Mouse (Mus musculus): ENCODE results near the gene Jade1. TPM values are rescaled to one million over a fixed set of nuclear protein-coding genes. Genes with fewer than 3 reads are reported as not detected.

The Jade1 gene
- total and polyA plus RNA-seq, 2 experiments from 2014 or later, result 13.9 to 16.8 TPM

DNA sequence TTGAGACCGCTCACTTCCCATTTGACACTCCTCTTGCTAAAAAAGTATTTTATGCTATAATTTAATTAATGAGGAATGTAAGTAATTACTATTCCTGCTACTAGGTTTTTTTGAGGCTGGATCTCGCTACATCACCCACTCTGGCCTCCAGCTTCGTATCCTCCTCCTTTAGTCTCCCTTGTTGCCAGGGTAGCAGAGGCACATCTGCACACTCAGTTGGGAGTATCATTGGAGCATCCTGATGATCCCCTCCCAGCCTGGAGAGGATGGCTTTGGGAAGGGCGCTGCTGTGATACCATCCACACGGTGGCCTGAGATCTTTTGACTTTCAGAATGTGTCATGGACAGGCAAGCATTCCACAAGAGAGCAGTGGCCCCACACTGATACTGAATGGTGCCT lies 30.0 kb downstream of the Jade1 start:
- Histone ChIP-seq H3K27me3 (ENCODE audit: control insufficient read depth, insufficient read depth, low read length) (no peaks in the 10 kb centered on the region), H3K4me3 (ENCODE audit: low read depth, low read length) (no peak overlapping the region), H3K27ac (ENCODE audit: low read depth) (no peak overlapping the region), H3K9ac (replicated peaks; ENCODE audit: low read depth, low read length) (no peak overlapping the region), H3K9me3 (replicated peaks; ENCODE audit: control insufficient read depth, low read length) (no peaks in the 10 kb centered on the region), H3K4me2 (ENCODE audit: low read depth, low read length) (no peak overlapping the region), H3K4me1 (ENCODE audit: control insufficient read depth, insufficient read depth) (peaks cover 26% of the 10 kb centered on the region), H3K36me3 (replicated peaks; ENCODE audit: control insufficient read depth, insufficient read depth, low read length) (0 out of 2 replicates have a peak, but pooled peaks cover 8% of the 10 kb centered on the region)
- ATAC-seq (ENCODE audit: insufficient read depth, low read depth) (no peak), DNase-seq (ENCODE audit: low spot score) (no peak)
- WGBS, result 75% methylated on average over 5 of the region's 5 CpGs
- no peak for TF ChIP-seq EP300 (IDR thresholded peaks at IDR 0.05; ENCODE audit: low read depth)

DNA sequence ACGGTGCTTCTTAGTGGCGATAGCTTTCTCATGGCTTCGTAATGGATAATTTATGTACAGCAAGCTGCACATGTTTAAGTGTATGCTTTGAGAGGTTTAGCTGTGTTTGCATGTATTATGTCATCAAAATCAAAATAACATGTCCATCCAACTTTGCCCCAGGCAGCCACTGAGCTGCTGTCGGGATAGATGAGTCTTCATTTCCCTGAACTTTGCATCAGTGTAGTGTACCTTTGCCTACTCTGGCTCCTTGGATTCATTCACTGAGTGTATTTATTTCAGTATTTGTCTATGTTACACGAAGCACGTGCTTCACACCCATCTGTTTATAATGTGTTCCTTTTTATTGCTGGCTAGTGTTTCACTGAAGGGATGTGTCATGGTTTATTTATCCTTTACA lies 30.8 kb downstream of the Jade1 start:
- H3K4me1 ChIP-seq (ENCODE audit: control insufficient read depth, insufficient read depth), result peaks cover 25% of the 10 kb centered on the region

DNA sequence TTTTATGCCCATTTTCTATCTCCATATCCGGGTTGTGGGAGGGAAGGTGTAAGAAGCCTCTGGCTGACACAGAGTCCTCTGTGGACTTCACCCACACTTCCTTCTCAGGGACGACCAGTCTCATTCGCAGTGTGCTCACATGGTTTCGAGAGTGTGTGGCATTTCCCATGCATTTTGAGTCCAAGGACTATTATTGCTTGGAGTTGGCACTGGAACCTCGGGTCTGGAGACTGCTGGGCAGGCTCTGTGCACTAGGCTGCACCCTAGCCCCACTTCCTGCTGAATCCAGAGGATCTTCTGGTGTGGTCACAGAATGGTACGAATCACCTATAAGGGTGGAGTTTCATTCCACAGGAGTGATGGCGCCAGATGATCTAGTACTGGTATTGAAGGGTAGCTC lies 31.4 kb downstream of the Jade1 start:
- Histone ChIP-seq H3K36me3 (replicated peaks; ENCODE audit: control insufficient read depth, insufficient read depth, low read length) (peaks cover 10% of the 10 kb centered on the region; the same call in 1 of the 2 replicates), H3K9me3 (replicated peaks; ENCODE audit: control insufficient read depth, low read length) (no peaks in the 10 kb centered on the region), H3K9ac (replicated peaks; ENCODE audit: low read depth, low read length) (no peak overlapping the region), H3K27me3 (ENCODE audit: control insufficient read depth, insufficient read depth, low read length) (no peaks in the 10 kb centered on the region), H3K4me3 (ENCODE audit: low read depth, low read length) (no peak overlapping the region), H3K4me2 (ENCODE audit: low read depth, low read length) (no peak overlapping the region), H3K4me1 (ENCODE audit: control insufficient read depth, insufficient read depth) (peaks cover 31% of the 10 kb centered on the region), H3K27ac (ENCODE audit: low read depth) (peak overlapping the region; percentile 40)
- ATAC-seq (ENCODE audit: insufficient read depth, low read depth) (no peak), DNase-seq (ENCODE audit: low spot score) (no peak)
- 61% methylated on average over 7 of the region's 7 CpGs for WGBS
- TF ChIP-seq CTCF (IDR thresholded peaks at IDR 0.05; ENCODE audit: low read depth) (no peak), EP300 (IDR thresholded peaks at IDR 0.05; ENCODE audit: low read depth) (no peak)

More for the DNA sequence above, 30.8 kb downstream of the Jade1 start:
- H3K27me3 ChIP-seq (ENCODE audit: control insufficient read depth, insufficient read depth, low read length), result no peaks in the 10 kb centered on the region
- TF ChIP-seq EP300 (IDR thresholded peaks at IDR 0.05; ENCODE audit: low read depth) (no peak), CTCF (IDR thresholded peaks at IDR 0.05; ENCODE audit: low read depth) (no peak)
- H3K36me3 ChIP-seq (replicated peaks; ENCODE audit: control insufficient read depth, insufficient read depth, low read length), result 0 out of 2 replicates have a peak, but pooled peaks cover 10% of the 10 kb centered on the region
- H3K4me3 ChIP-seq (ENCODE audit: low read depth, low read length), result no peak overlapping the region
- H3K9ac ChIP-seq (replicated peaks; ENCODE audit: low read depth, low read length), result no peak overlapping the region
- H3K9me3 ChIP-seq (replicated peaks; ENCODE audit: control insufficient read depth, low read length), result no peaks in the 10 kb centered on the region
- no peak overlapping the region for H3K27ac ChIP-seq (ENCODE audit: low read depth)
- no peak overlapping the region for H3K4me2 ChIP-seq (ENCODE audit: low read depth, low read length)
- 87% methylated on average over 6 of the region's 6 CpGs for WGBS
- DNase-seq (ENCODE audit: low spot score) (no peak), ATAC-seq (ENCODE audit: insufficient read depth, low read depth) (no peak)

GRCm38 (mm10) chr3:41587588-41587987 lies 32.1 kb downstream of the Jade1 start:
- H3K36me3 ChIP-seq (replicated peaks; ENCODE audit: control insufficient read depth, insufficient read depth, low read length), result peaks cover 10% of the 10 kb centered on the region; the same call in 1 of the 2 replicates
- ATAC-seq (ENCODE audit: insufficient read depth, low read depth) (peak; percentile 44), DNase-seq (ENCODE audit: low spot score) (no peak)
- H3K4me2 ChIP-seq (ENCODE audit: low read depth, low read length), result no peak overlapping the region
- H3K27me3 ChIP-seq (ENCODE audit: control insufficient read depth, insufficient read depth, low read length), result no peaks in the 10 kb centered on the region
- TF ChIP-seq EP300 (IDR thresholded peaks at IDR 0.05; ENCODE audit: low read depth) (no peak), CTCF (IDR thresholded peaks at IDR 0.05; ENCODE audit: low read depth) (no peak)
- H3K27ac ChIP-seq (ENCODE audit: low read depth), result peak overlapping the region; percentile 40
- no peak overlapping the region for H3K9ac ChIP-seq (replicated peaks; ENCODE audit: low read depth, low read length)
- WGBS, result 31% methylated on average over 6 of the region's 6 CpGs
- H3K9me3 ChIP-seq (replicated peaks; ENCODE audit: control insufficient read depth, low read length), result no peaks in the 10 kb centered on the region
- no peak overlapping the region for H3K4me3 ChIP-seq (ENCODE audit: low read depth, low read length)
- H3K4me1 ChIP-seq (ENCODE audit: control insufficient read depth, insufficient read depth), result peaks cover 32% of the 10 kb centered on the region

DNA sequence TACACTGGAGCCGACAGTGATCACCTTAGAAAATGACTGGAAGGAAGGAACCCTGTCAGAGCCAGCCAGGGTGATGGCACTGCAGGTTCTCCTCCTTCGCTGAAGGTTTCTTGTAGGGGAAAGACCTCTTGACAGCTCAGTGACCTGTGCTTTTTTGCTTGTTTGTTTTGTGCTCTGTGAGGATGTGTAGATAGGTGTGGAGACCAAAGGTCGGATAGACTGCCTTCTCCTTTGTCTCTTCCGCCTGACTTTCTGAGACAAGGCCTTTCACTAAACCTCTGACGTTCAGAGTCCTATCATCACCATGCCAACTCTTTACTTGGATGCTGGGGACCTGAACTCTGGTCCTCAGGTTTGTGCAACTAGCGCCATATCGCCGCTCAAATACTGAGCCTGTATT lies 33.0 kb downstream of the Jade1 start:
- ATAC-seq (ENCODE audit: insufficient read depth, low read depth), result no peak
- H3K27me3 ChIP-seq (ENCODE audit: control insufficient read depth, insufficient read depth, low read length), result no peaks in the 10 kb centered on the region
- H3K4me1 ChIP-seq (ENCODE audit: control insufficient read depth, insufficient read depth), result peaks cover 32% of the 10 kb centered on the region
- H3K4me3 ChIP-seq (ENCODE audit: low read depth, low read length), result no peak overlapping the region
- no peak for DNase-seq (ENCODE audit: low spot score)
- no peak overlapping the region for H3K9ac ChIP-seq (replicated peaks; ENCODE audit: low read depth, low read length)
- no peak overlapping the region for H3K27ac ChIP-seq (ENCODE audit: low read depth)
- no peak overlapping the region for H3K4me2 ChIP-seq (ENCODE audit: low read depth, low read length)
- no peak for TF ChIP-seq EP300 (IDR thresholded peaks at IDR 0.05; ENCODE audit: low read depth)
- no peak for TF ChIP-seq CTCF (IDR thresholded peaks at IDR 0.05; ENCODE audit: low read depth)
- peaks cover 12% of the 10 kb centered on the region; the same call in 1 of the 2 replicates for H3K36me3 ChIP-seq (replicated peaks; ENCODE audit: control insufficient read depth, insufficient read depth, low read length)
- 83% methylated on average over 8 of the region's 8 CpGs for WGBS
- H3K9me3 ChIP-seq (replicated peaks; ENCODE audit: control insufficient read depth, low read length), result no peaks in the 10 kb centered on the region

DNA sequence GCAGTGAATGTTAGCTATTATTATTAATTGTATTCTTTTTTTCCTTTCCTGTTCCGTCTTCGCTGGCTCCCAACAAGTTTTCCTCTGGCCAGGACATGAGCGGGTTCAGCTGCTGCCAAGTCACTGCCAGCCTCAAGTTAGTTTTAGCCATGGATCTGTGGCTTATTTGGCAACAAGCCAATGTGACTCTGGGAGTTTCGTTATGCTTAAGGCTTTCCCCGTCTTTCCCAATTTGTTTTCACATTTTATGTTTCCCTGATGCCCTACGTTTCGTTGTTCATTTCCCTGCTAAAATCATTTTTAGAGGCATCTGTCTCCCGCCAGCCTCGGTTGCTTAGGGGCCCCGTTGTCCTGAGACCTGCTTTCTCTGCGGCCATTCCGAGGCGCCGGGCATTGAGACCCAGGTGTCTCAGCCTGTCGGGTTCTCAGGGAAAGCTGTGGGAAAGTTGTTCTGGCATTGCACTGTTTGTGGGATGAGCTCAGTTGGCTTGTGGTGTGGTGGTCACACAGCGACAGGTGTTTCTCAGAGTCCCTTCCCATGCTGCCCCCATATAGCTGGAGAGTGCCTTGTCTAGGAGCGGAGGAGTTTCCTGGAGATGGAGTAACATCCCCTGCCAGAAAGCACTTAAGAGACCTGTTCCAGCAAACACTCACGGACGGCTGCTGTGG lies 33.8 kb downstream of the Jade1 start:
- H3K4me1 ChIP-seq (ENCODE audit: control insufficient read depth, insufficient read depth), result peaks cover 32% of the 10 kb centered on the region

More for the DNA sequence above, 33.8 kb downstream of the Jade1 start:
- TF ChIP-seq CTCF (IDR thresholded peaks at IDR 0.05; ENCODE audit: low read depth) (no peak), EP300 (IDR thresholded peaks at IDR 0.05; ENCODE audit: low read depth) (no peak)
- Histone ChIP-seq H3K36me3 (replicated peaks; ENCODE audit: control insufficient read depth, insufficient read depth, low read length) (peaks cover 21% of the 10 kb centered on the region; the same call in 1 of the 2 replicates), H3K9me3 (replicated peaks; ENCODE audit: control insufficient read depth, low read length) (no peaks in the 10 kb centered on the region), H3K9ac (replicated peaks; ENCODE audit: low read depth, low read length) (no peak overlapping the region), H3K4me3 (ENCODE audit: low read depth, low read length) (no peak overlapping the region), H3K27me3 (ENCODE audit: control insufficient read depth, insufficient read depth, low read length) (no peaks in the 10 kb centered on the region), H3K27ac (ENCODE audit: low read depth) (no peak overlapping the region), H3K4me2 (ENCODE audit: low read depth, low read length) (no peak overlapping the region)
- 70% methylated on average over 19 of the region's 19 CpGs for WGBS
- no peak for DNase-seq (ENCODE audit: low spot score)
- ATAC-seq (ENCODE audit: insufficient read depth, low read depth), result no peak

Measured in heart, postnatal 0 days (tissue).